Mouse (Mus musculus) layer of hippocampus, adult 2 months (tissue): ENCODE measurements around the gene Cdh4. TPM values are rescaled to one million over a fixed set of nuclear protein-coding genes. Genes with fewer than 3 reads are reported as not detected.

ENCODE experiments used
- DNase-seq, 2 experiments: peaks; one replicate each; pipeline ENCODE4 v3.0.0; 2022; ENCODE audit warnings: low spot score in 2 of 2
- H3K27ac ChIP-seq: fragments of 200-600 bp; 2 replicates; pipeline ENCODE4 v1.8.1; 2022
- H3K4me3 ChIP-seq: fragments of 200-600 bp; 2 replicates; pipeline ENCODE4 v1.8.1; 2022; ENCODE audit warnings: mild to moderate bottlenecking
- CTCF ChIP-seq: fragments of 200-600 bp; conservative IDR thresholded peaks from 2 replicates; pipeline ENCODE4 v1.8.1; 2022; ENCODE audit warnings: antibody characterized with exemption, mild to moderate bottlenecking, moderate library complexity
- total RNA-seq, 2 experiments: library from RNA; stranded (reverse); gene quantifications; 2 replicates each; pipeline ENCODE4 v1.2.3; 2021

The Cdh4 gene
- total RNA-seq, 2 experiments from 2014 or later, result 8.5 to 12.4 TPM

- H3K27ac ChIP-seq, result no peak overlapping the region
- H3K4me3 ChIP-seq, result no peak overlapping the region
- no peak for DNase-seq
- TF ChIP-seq CTCF, result no peak
These were observed 489.5 kb downstream of the Cdh4 start for GRCm38 (mm10) chr2:179931741-179932140.

GRCm38 (mm10) chr2:179934165-179934564 is 491.9 kb downstream of the Cdh4 start:
- no peak for TF ChIP-seq CTCF
- Histone ChIP-seq H3K27ac (no peak overlapping the region), H3K4me3 (no peak overlapping the region)
- DNase-seq, result no peak

GRCm38 (mm10) chr2:179937091-179937490 is 494.9 kb downstream of the Cdh4 start:
- Histone ChIP-seq H3K4me3 (no peak overlapping the region), H3K27ac (no peak overlapping the region)
- DNase-seq, result no peak
- no peak for TF ChIP-seq CTCF

GRCm38 (mm10) chr2:179941696-179942095 is 499.5 kb downstream of the Cdh4 start:
- Histone ChIP-seq H3K27ac (no peak overlapping the region), H3K4me3 (no peak overlapping the region)
- no peak for DNase-seq
- no peak for TF ChIP-seq CTCF

- Histone ChIP-seq H3K27ac (no peak overlapping the region), H3K4me3 (no peak overlapping the region)
- no peak for DNase-seq
- TF ChIP-seq CTCF, result no peak
These were observed 502.8 kb downstream of the Cdh4 start for GRCm38 (mm10) chr2:179945051-179945450.

GRCm38 (mm10) chr2:179946496-179946895 is 504.3 kb downstream of the Cdh4 start:
- H3K27ac ChIP-seq, result no peak overlapping the region
- no peak for TF ChIP-seq CTCF
- no peak for DNase-seq
- no peak overlapping the region for H3K4me3 ChIP-seq

GRCm38 (mm10) chr2:179947607-179948006 is 505.4 kb downstream of the Cdh4 start:
- peak overlapping the region; percentile 34 for H3K27ac ChIP-seq
- no peak for TF ChIP-seq CTCF
- no peak overlapping the region for H3K4me3 ChIP-seq
- DNase-seq, result no peak

GRCm38 (mm10) chr2:179948820-179949219 is 506.6 kb downstream of the Cdh4 start:
- Histone ChIP-seq H3K4me3 (no peak overlapping the region), H3K27ac (no peak overlapping the region)
- no peak for DNase-seq
- 0 out of 2 replicates have a peak, but pooled peaks have one; percentile 6 for TF ChIP-seq CTCF
